ENCODE assay signal across 16 mouse cellular contexts in genomic region chr8:121621879-121622278, GRCm38 (mm10). TPM values are rescaled to one million over a fixed set of nuclear protein-coding genes. Genes with fewer than 3 reads are reported as not detected.
A peak's percentile ranks its signal among the peaks of the same experiment; 100 is the strongest.
DNase-seq lines count a peak whose midpoint lies in the region; ATAC-seq and TF ChIP-seq lines count a peak whose summit lies in the region.
"Had no signal": no experiment of that assay in that cellular context is flagged by ENCODE, and none has a peak within 500 bp of the region (broad histone marks: within the 10 kb centered on the region; RNA-seq: fewer than 3 reads in every experiment).

No protein-coding gene starts in this region.

- WGBS in heart, adult 2 months = 39% methylated on average over 1 of the region's 1 CpGs
- WGBS in kidney, postnatal 0 days = 44% methylated on average over 1 of the region's 1 CpGs
- WGBS in olfactory bulb, adult 2 months = 0% methylated on average over 1 of the region's 1 CpGs

- TF ChIP-seq CTCF in heart, adult 2 months (IDR thresholded peaks at IDR 0.05) = peak; percentile 66
- TF ChIP-seq CTCF in kidney, postnatal 0 days (IDR thresholded peaks at IDR 0.05; ENCODE audit: low read depth) = peak; percentile 53
- no peak for TF ChIP-seq CTCF in olfactory bulb, adult 2 months (IDR thresholded peaks at IDR 0.05; ENCODE audit: insufficient read depth, low read depth, low read length)

- H3K4me1 ChIP-seq in heart, adult 2 months (ENCODE audit: control insufficient read depth, insufficient read depth, low read length) = peaks cover 57% of the 10 kb centered on the region
- peaks cover 16% of the 10 kb centered on the region for H3K4me1 ChIP-seq in kidney, postnatal 0 days (replicated peaks; ENCODE audit: insufficient read depth, low read length)
- H3K4me1 ChIP-seq in olfactory bulb, adult 2 months (ENCODE audit: control insufficient read depth, insufficient read depth, low read length) = peaks cover 73% of the 10 kb centered on the region

- ATAC-seq in kidney, postnatal 0 days (replicated peaks; ENCODE audit: low FRiP score, low read depth) = no peak
- ATAC-seq: forebrain, embryonic 14.5 days; midbrain, embryonic 16.5 days had no signal

- no peak for TF ChIP-seq POLR2A in heart, adult 2 months (IDR thresholded peaks at IDR 0.05; ENCODE audit: insufficient read depth, low read depth, low read length)
- TF ChIP-seq POLR2A in olfactory bulb, adult 2 months (IDR thresholded peaks at IDR 0.05; ENCODE audit: insufficient read depth, low read depth, low read length) = no peak

- H3K27ac ChIP-seq in heart, adult 2 months = no peak overlapping the region
- H3K27ac ChIP-seq in kidney, postnatal 0 days = no peak overlapping the region
- peak overlapping the region; percentile 80 for H3K27ac ChIP-seq in olfactory bulb, adult 2 months (ENCODE audit: insufficient read depth, low read depth, low read length)
- H3K27ac ChIP-seq: hindbrain, embryonic 14.5 days; liver, embryonic 15.5 days had no signal

- peaks cover 10% of the 10 kb centered on the region for H3K36me3 ChIP-seq in heart, adult 2 months (ENCODE audit: control insufficient read depth, insufficient read depth, low read length)
- 0 out of 2 replicates have a peak, but pooled peaks cover 8% of the 10 kb centered on the region for H3K36me3 ChIP-seq in kidney, postnatal 0 days (ENCODE audit: insufficient read depth, low read length)
- H3K36me3 ChIP-seq: liver, embryonic 15.5 days had no signal

- H3K9ac ChIP-seq in heart, adult 2 months (ENCODE audit: low read depth, low read length) = no peak overlapping the region
- no peak overlapping the region for H3K9ac ChIP-seq in kidney, postnatal 0 days (ENCODE audit: low read depth, low read length)
- H3K9ac ChIP-seq: hindbrain, embryonic 14.5 days; liver, embryonic 15.5 days had no signal

- no peak overlapping the region for H3K4me2 ChIP-seq in kidney, postnatal 0 days (ENCODE audit: low read length)
- H3K4me2 ChIP-seq: hindbrain, embryonic 14.5 days; liver, embryonic 15.5 days had no signal

- intact Hi-C loops in heart, adult 2 months (cut with DNase I) = loop anchor here (2.0 kb wide), 1 partner anchor 19 kb away; no protein-coding TSS in a partner anchor

- H3K79me2 ChIP-seq in heart, adult 2 months (replicated peaks; ENCODE audit: control insufficient read depth, insufficient read depth, low read length) = peaks cover 9% of the 10 kb centered on the region

- H3K4me3 ChIP-seq in heart, adult 2 months = no peak overlapping the region
- no peak overlapping the region for H3K4me3 ChIP-seq in kidney, postnatal 0 days (replicated peaks; ENCODE audit: low read depth, low read length)
- H3K4me3 ChIP-seq in olfactory bulb, adult 2 months (ENCODE audit: insufficient read depth, low read depth, low read length) = no peak overlapping the region
- H3K4me3 ChIP-seq: liver, embryonic 15.5 days; megakaryocyte, embryonic 14.5 days had no signal

- DNase-seq in heart, adult 2 months = no peak
- DNase-seq in heart, adult 9 months (ENCODE audit: low spot score in 2 of 2) = no peak
- DNase-seq in kidney, postnatal 0 days (ENCODE audit: low spot score) = peak; percentile 29
- no peak for DNase-seq in kidney, postnatal 14 days
- DNase-seq in lung, postnatal 25 days (ENCODE audit: low spot score) = peak; percentile 28
- no peak for DNase-seq in lung, postnatal 14 days
- no peak for DNase-seq in natural killer cell, adult 2 months (ENCODE audit: low spot score in 2 of 2)
- DNase-seq: heart, postnatal 10 days; kidney, adult 11 months; spleen, adult 18-20 months had no signal

- no peaks in the 10 kb centered on the region for H3K9me3 ChIP-seq in kidney, postnatal 0 days (replicated peaks; ENCODE audit: low read length)
- H3K9me3 ChIP-seq: liver, embryonic 15.5 days; megakaryocyte, embryonic 14.5 days had no signal

- no peaks in the 10 kb centered on the region for H3K27me3 ChIP-seq in heart, adult 2 months (ENCODE audit: control insufficient read depth, insufficient read depth, low read length)
- H3K27me3 ChIP-seq in kidney, postnatal 0 days (ENCODE audit: insufficient read depth, low read length) = no peaks in the 10 kb centered on the region
- H3K27me3 ChIP-seq: liver, embryonic 15.5 days had no signal

- no peak for TF ChIP-seq EP300 in heart, adult 2 months (IDR thresholded peaks at IDR 0.05; ENCODE audit: insufficient read depth, low read depth, low read length)

RNA-seq across cellular contexts. Expression of gene Zcchc14, which starts 30.8 kb away (rescaled TPM):
- 10 to 100 TPM; 28.5 to 30.0 TPM for total RNA-seq in heart, adult 2 months (2021)
- 17.6 and 22.1 TPM in 2 replicates for polyA plus RNA-seq in heart, adult 2 months (2012; rRNA removed)
- 10.9 and 13.5 TPM in 2 replicates for polyA plus RNA-seq in kidney, postnatal 0 days (2015; fragmentation: Nextera tagmentation; extraction: Ambion mirVana)
- not detected in 2 replicates for polyA plus RNA-seq in olfactory bulb, adult 2 months (2012; ENCODE audit: insufficient read depth, insufficient read length, low replicate concordance, missing spikeins)

RNA-seq across cellular contexts. Expression of gene Map1lc3b, which starts 31.7 kb away (rescaled TPM):
- total RNA-seq in heart, adult 2 months (2021) = 100 to 1,000 TPM; 235 to 277 TPM
- polyA plus RNA-seq in heart, adult 2 months (2012; rRNA removed) = 129 and 131 TPM in 2 replicates
- polyA plus RNA-seq in kidney, postnatal 0 days (2015; fragmentation: Nextera tagmentation; extraction: Ambion mirVana) = 281 and 284 TPM in 2 replicates
- polyA plus RNA-seq in olfactory bulb, adult 2 months (2012; ENCODE audit: insufficient read depth, insufficient read length, low replicate concordance, missing spikeins) = not detected in 2 replicates

RNA-seq across cellular contexts. Expression of gene Fbxo31, which starts 43.3 kb away (rescaled TPM):
- 100 to 1,000 TPM in 1 of 2 experiments, 10 to 100 TPM in 1; 96.7 to 124 TPM for total RNA-seq in heart, adult 2 months (2021)
- polyA plus RNA-seq in heart, adult 2 months (2012; rRNA removed) = 74.4 and 106 TPM in 2 replicates
- 13.4 and 14.9 TPM in 2 replicates for polyA plus RNA-seq in kidney, postnatal 0 days (2015; fragmentation: Nextera tagmentation; extraction: Ambion mirVana)
- not detected in 2 replicates for polyA plus RNA-seq in olfactory bulb, adult 2 months (2012; ENCODE audit: insufficient read depth, insufficient read length, low replicate concordance, missing spikeins)

Comparison
In these comparisons a context has a peak if more than half of its experiments do, and no peak if none do; other contexts are left out.
1. DNase-seq: peak in kidney, postnatal 0 days (single experiment) and lung, postnatal 25 days (single experiment); none in heart, adult 2 months (0 of 2), heart, adult 9 months (0 of 2), kidney, postnatal 14 days (single experiment), lung, postnatal 14 days (single experiment) and natural killer cell, adult 2 months (0 of 2).
2. RNA of gene Fbxo31, which starts 43.3 kb away (polyA plus RNA-seq): 74.4 to 106 TPM in heart, adult 2 months and 13.4 to 14.9 TPM in kidney, postnatal 0 days; not detected in olfactory bulb, adult 2 months; every median in the first group is over 10 times any median in the second.